Mouse (Mus musculus) neural tube, embryonic 15.5 days (tissue): ENCODE data around the gene Dffa. TPM values are rescaled to one million over a fixed set of nuclear protein-coding genes. Genes with fewer than 3 reads are reported as not detected.

ENCODE experiments used
- ATAC-seq: fragments of 200-750 bp; cut with Nextera tagmentation; 2 replicates; pipeline ENCODE4 v1.8.0; 2017; ENCODE audit warnings: mild to moderate bottlenecking, moderate TSS enrichment, moderate library complexity; ENCODE audit not compliant: low FRiP score
- H3K27ac ChIP-seq: fragments of 300-500 bp; sonication (generic); replicated peaks from 2 replicates; pipeline ENCODE4 v1.5.1; 2015; ENCODE audit warnings: mild to moderate bottlenecking, inconsistent platforms
- H3K27me3 ChIP-seq: fragments of 300-500 bp; sonication (generic); replicated peaks from 2 replicates; pipeline ENCODE4 v1.6.1; 2015; ENCODE audit warnings: inconsistent platforms
- H3K36me3 ChIP-seq: fragments of 300-500 bp; sonication (generic); 2 replicates; pipeline ENCODE4 v1.6.1; 2015; ENCODE audit warnings: inconsistent platforms
- H3K4me1 ChIP-seq: fragments of 300-500 bp; sonication (generic); 2 replicates; pipeline ENCODE4 v1.6.1; 2015; ENCODE audit warnings: inconsistent platforms
- H3K4me2 ChIP-seq: fragments of 300-500 bp; sonication (generic); 2 replicates; pipeline ENCODE4 v1.6.1; 2015; ENCODE audit warnings: inconsistent platforms, mild to moderate bottlenecking, moderate library complexity
- H3K4me3 ChIP-seq: fragments of 300-500 bp; sonication (generic); replicated peaks from 2 replicates; pipeline ENCODE4 v1.5.1; 2015; ENCODE audit warnings: mild to moderate bottlenecking, inconsistent platforms
- H3K9ac ChIP-seq: fragments of 300-500 bp; sonication (generic); replicated peaks from 2 replicates; pipeline ENCODE4 v1.6.1; 2015; ENCODE audit warnings: mild to moderate bottlenecking, inconsistent platforms
- H3K9me3 ChIP-seq: fragments of 300-500 bp; sonication (generic); replicated peaks from 2 replicates; pipeline ENCODE4 v1.6.1; 2016; ENCODE audit warnings: inconsistent platforms
- WGBS: fragments of 180-500 bp; shearing (Covaris S2); methylation state at CpG from one replicate; pipeline ENCODE4 v1.1.7; 2015; ENCODE audit warnings: mixed read lengths; 5-methylcytosine and 5-hydroxymethylcytosine counted together
- polyA plus RNA-seq: library from polyadenylated mRNA; unstranded; fragments of >200 nt; fragmentation: Nextera tagmentation; extraction: Ambion mirVana; gene quantifications from 2 replicates; pipeline ENCODE4 v1.2.1, GENCODE M21; 2015

Dffa gene
- polyA plus RNA-seq, 1 experiment from 2014 or later, result 28.1 TPM

DNA sequence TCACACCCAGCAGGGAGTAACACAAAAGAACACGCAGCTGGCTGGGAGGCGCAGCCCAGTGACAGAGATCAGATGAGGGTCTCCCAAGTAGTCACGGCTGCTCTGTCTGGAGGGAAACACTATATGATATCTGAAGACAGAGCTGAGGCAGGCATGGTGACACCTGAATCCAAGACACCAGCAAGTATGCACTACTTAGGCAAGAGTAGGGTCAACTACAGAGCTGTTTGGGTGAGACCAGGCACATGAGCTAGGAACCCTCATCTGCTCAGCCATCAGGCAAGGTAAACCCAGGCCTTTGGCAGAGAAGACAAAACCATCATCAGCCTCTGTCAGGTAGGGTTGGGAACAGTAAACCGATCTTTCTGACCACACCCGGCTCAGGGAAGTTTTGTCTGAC lies 29.4 kb downstream of the Dffa start:
- Histone ChIP-seq H3K4me3 (no peak overlapping the region), H3K4me2 (no peak overlapping the region), H3K36me3 (peaks cover 10% of the 10 kb centered on the region), H3K27ac (no peak overlapping the region), H3K4me1 (peaks cover 9% of the 10 kb centered on the region), H3K9ac (no peak overlapping the region), H3K9me3 (no peaks in the 10 kb centered on the region), H3K27me3 (no peaks in the 10 kb centered on the region)
- 68% methylated on average over 5 of the region's 5 CpGs for WGBS
- no peak for ATAC-seq

DNA sequence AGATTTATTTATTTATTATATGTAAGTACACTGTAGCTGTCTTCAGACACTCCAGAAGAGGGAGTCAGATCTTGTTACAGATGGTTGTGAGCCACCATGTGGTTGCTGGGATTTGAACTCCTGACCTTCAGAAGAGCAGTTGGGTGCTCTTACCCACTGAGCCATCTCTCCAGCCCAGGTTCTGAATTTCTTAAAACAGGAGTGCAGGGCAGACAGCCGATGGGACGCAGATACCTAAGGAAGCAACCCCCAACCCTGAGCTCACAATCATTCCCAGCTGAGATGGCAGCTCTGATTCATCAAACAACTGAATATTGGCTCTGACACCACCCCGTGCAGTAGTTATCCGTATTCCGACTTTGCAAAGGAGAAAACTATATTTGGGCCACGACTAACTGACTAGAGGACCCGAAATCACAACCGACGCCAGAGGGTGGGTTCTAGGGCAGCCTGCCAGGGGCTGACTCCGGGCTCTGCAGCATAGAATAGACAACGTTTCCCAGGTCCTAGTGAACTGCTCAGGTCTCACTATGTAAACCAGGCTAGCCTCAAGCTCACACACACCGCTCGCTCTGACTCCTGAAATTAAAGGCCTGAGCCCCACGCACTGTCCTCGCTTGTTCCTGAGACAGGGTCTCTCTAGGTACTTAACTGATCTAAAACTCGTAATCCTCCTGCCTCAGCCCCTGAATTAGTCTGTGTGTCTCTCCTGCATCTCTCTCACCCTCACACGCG lies 32.3 kb downstream of the Dffa start:
- H3K27me3 ChIP-seq, result no peaks in the 10 kb centered on the region
- peak overlapping the region; percentile 81; the same call in 1 of the 2 replicates for H3K27ac ChIP-seq
- 0 out of 2 replicates have a peak, but pooled peaks have one; percentile 2 for ATAC-seq
- peak overlapping the region; percentile 77 for H3K4me2 ChIP-seq
- peak overlapping the region; percentile 70 for H3K9ac ChIP-seq
- peaks cover 9% of the 10 kb centered on the region for H3K4me1 ChIP-seq
- 71% methylated on average over 18 of the region's 18 CpGs for WGBS
- H3K4me3 ChIP-seq, result peak overlapping the region; percentile 77
- peaks cover 5% of the 10 kb centered on the region; the same call in 1 of the 2 replicates for H3K36me3 ChIP-seq
- H3K9me3 ChIP-seq, result no peaks in the 10 kb centered on the region

DNA sequence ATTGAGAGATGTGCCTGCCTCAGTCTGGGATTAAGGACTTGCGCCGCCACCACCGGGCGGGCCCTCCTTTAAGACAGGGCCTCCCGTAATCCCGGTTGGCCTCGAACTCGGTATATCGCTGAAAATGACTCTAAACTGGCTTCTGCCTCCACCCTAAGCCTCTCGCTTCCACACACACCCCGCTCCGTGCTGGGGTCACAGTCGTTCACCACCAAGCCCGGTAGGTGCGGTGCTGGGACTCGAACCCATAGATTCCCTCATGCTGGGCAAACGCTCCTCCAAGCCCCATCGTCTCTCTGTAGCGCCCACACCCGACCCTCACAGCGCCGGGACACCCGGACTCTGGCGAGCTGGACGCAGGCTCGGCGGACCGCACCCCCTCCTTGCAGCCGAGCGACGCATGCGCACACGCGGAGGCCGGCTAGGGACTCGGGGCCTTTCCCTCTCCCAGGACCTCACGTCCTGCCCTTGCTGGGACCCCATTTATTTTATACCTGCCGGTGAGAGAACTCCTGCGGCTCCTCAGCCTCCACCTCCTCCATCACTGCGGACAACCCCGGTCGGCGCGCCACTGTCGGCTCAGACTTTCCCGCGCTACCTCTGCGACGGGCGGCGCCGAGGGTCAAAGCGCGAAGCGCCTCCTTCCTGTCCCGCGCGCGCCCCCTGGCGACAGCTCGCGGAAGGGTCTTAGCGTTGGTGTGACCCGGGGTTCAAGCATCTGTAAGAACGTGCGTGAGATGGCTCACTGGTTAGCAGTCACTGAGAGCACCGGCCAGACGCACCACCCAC lies 33.2 kb downstream of the Dffa start, which contains the start of gene Cenps:
Gene Cenps (minus strand): TSS at position 648 of the 789 bp plus-strand sequence.
- under 1% methylated on average over 68 of the region's 68 CpGs for WGBS
- no peaks in the 10 kb centered on the region for H3K27me3 ChIP-seq

DNA sequence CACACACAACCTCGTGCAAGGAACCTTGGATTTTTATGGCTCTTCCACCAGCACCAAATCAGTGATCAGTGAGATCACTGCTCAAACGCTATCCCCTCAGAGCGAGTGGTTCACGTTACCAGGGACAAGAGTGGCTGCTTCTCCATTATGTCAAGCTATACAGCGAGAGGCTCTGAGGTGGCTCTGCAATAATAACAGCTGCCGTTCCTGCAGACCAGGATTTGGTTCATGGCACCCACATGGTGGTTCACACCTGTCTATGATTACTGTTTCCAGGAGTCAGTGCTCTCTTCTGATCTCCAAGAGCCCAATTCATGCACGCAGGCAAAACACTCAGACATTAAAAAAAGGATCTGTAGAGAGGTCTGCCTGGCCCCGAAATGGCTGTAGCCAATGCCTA lies 34.6 kb downstream of the Dffa start:
- no peak for ATAC-seq
- Histone ChIP-seq H3K4me3 (no peak overlapping the region), H3K4me1 (peaks cover 9% of the 10 kb centered on the region), H3K9ac (no peak overlapping the region), H3K27me3 (no peaks in the 10 kb centered on the region), H3K4me2 (no peak overlapping the region), H3K36me3 (no peaks in the 10 kb centered on the region), H3K9me3 (no peaks in the 10 kb centered on the region), H3K27ac (no peak overlapping the region)
- 89% methylated on average over 8 of the region's 8 CpGs for WGBS

More for the DNA sequence above, 33.2 kb downstream of the Dffa start, which contains the start of gene Cenps:
- peak within 1 kb of the TSS; percentile 77 for H3K4me2 ChIP-seq
- H3K4me3 ChIP-seq, result peak within 1 kb of the TSS; percentile 77
- peaks cover 9% of the 10 kb centered on the region for H3K4me1 ChIP-seq
- H3K27ac ChIP-seq, result peak within 1 kb of the TSS; percentile 81
- ATAC-seq, result peak; percentile 91
- peak within 1 kb of the TSS; percentile 70 for H3K9ac ChIP-seq
- no peaks in the 10 kb centered on the region for H3K9me3 ChIP-seq
- H3K36me3 ChIP-seq, result no peaks in the 10 kb centered on the region

DNA sequence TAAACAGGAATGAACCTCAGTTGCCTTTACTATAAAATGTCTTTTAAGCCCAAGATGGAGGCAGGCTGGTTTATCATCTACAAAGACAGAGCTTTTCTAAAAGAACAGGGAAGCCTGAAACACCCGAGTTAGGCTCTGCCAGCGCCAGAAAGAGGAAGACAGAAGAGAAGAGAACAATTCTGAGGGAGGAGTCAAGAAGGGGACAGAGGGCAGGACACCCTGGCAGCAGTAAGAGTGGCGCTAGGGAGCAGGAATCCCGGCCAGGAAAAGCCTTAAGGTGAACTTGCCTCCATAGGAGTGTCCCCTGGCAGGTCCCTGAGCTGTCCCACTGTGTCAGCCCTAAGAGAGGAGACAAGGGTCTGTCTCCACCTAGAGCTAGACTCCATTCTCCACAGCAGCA lies 39.6 kb downstream of the Dffa start:
- H3K4me3 ChIP-seq, result no peak overlapping the region
- no peaks in the 10 kb centered on the region for H3K36me3 ChIP-seq
- no peaks in the 10 kb centered on the region for H3K9me3 ChIP-seq
- 0 out of 2 replicates have a peak, but pooled peaks cover 3% of the 10 kb centered on the region for H3K4me1 ChIP-seq
- no peak overlapping the region for H3K4me2 ChIP-seq
- H3K9ac ChIP-seq, result no peak overlapping the region
- no peak overlapping the region for H3K27ac ChIP-seq
- WGBS, result 43% methylated on average over 4 of the region's 4 CpGs
- no peaks in the 10 kb centered on the region for H3K27me3 ChIP-seq
- no peak for ATAC-seq

DNA sequence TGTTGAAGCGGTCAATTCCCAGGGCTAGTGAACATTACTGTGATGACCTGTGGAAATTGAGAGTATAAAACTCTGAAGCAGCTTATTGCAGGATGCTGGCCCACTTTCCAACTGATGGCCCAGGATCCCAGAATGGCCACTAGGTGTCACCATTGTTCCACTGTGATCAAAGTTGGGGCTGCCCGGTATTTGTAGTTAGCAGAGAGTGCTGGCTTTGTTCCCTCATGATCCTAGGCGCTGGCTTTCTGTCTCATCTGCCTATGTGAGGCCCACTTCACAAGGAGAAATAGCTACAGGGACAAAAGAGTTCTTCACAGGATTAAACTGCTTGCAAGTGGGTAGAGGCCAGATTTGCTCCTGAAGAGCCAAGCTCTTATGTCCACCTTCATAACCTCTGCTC lies 40.5 kb downstream of the Dffa start:
- Histone ChIP-seq H3K4me2 (no peak overlapping the region), H3K4me1 (0 out of 2 replicates have a peak, but pooled peaks cover 3% of the 10 kb centered on the region), H3K27me3 (no peaks in the 10 kb centered on the region), H3K36me3 (peaks cover 5% of the 10 kb centered on the region), H3K4me3 (no peak overlapping the region), H3K9me3 (no peaks in the 10 kb centered on the region), H3K9ac (no peak overlapping the region), H3K27ac (0 out of 2 replicates have a peak overlapping the region, but pooled peaks have one; percentile 37)
- WGBS, result 4% methylated on average over 3 of the region's 3 CpGs
- ATAC-seq, result peak; percentile 87

DNA sequence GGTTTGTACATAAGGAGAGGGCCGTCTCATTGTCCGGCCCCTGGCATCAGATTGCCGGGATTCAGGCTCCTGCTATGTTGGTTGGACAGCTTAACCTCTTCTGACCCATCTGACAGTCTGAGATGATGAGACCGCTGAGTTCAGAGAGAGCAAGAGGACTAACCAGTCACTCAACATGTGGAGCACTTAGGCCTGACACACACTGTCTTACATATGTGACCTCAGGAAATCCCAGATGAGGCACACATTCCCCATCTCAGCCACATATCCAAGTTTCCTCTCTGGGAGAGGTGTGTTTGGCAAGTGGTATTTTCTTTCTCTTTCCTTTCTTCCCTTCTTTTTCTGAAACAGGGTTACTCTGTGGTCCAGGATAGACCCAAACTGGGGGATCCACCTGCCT lies 41.2 kb downstream of the Dffa start:
- Histone ChIP-seq H3K36me3 (peaks cover 12% of the 10 kb centered on the region), H3K9ac (no peak overlapping the region), H3K27me3 (no peaks in the 10 kb centered on the region), H3K27ac (no peak overlapping the region), H3K4me1 (0 out of 2 replicates have a peak, but pooled peaks cover 3% of the 10 kb centered on the region), H3K4me2 (no peak overlapping the region), H3K9me3 (no peaks in the 10 kb centered on the region), H3K4me3 (no peak overlapping the region)
- no peak for ATAC-seq
- 91% methylated on average over 4 of the region's 4 CpGs for WGBS

DNA sequence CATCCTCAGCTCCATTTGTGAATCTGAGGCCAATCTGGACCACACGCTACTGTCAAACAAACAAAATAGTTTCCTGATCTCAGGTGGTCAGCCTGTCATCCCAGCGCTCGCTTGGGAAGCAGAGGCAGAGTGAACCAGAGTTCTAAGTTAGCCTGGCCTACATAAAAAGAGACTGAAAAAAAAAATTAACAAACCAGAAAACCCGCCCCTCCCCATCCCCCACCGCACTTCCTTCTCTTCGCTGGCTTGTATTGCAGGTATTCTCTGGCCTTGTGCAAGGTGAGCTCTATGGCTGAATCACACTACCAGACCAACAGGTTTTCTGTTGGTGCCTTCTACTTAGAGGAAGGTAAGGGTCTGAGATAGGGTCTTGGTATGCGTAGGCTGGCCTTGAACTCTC lies 43.6 kb downstream of the Dffa start:
- Histone ChIP-seq H3K9ac (no peak overlapping the region), H3K27ac (no peak overlapping the region), H3K4me1 (0 out of 2 replicates have a peak, but pooled peaks cover 3% of the 10 kb centered on the region), H3K4me3 (no peak overlapping the region), H3K27me3 (no peaks in the 10 kb centered on the region), H3K4me2 (no peak overlapping the region), H3K36me3 (peaks cover 35% of the 10 kb centered on the region), H3K9me3 (no peaks in the 10 kb centered on the region)
- WGBS, result 93% methylated on average over 7 of the region's 7 CpGs
- ATAC-seq, result no peak

DNA sequence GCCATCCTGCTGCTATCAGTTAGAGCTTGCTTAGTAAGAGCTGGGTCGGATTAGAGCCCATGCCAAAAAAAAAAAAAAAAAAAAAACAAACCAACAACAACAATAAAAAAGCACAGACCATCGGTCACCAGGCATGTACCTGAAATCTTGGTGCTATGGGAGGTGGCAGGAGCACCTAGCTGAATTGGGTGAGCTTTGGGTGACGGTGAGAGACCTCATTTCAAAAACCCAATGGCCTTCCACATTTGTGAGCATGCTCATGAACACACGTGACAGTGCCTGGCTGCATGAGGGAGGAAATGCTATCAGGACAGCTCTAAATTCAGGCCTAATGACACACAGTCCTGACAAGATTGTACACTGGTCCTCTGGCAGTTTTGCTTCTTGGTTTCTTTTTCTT lies 44.1 kb downstream of the Dffa start:
- peaks cover 40% of the 10 kb centered on the region for H3K36me3 ChIP-seq
- 82% methylated on average over 4 of the region's 4 CpGs for whole genome bisulfite sequencing

DNA sequence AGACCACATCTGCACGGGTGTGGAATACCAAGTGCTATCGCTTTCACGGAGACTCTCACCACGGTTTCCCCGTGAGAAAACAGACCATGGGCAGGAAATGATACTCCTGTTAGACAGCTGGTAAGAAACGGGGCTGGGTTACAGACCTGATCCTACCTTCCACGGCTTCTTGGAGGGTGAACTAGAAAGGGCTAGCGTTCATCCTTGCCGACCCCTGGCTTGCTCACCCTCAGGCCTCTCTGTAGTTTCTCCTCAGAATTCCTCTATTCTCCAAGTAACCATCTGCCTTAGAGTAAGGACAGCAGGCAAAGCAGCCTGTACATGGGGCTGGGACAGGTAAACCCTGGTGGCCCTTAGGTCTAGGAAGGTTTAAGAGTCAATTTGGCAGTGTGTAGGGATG lies 45.2 kb downstream of the Dffa start:
- Histone ChIP-seq H3K27me3 (no peaks in the 10 kb centered on the region), H3K36me3 (peaks cover 52% of the 10 kb centered on the region), H3K9ac (no peak overlapping the region), H3K9me3 (no peaks in the 10 kb centered on the region), H3K4me3 (no peak overlapping the region), H3K27ac (peak overlapping the region; percentile 37), H3K4me2 (no peak overlapping the region), H3K4me1 (0 out of 2 replicates have a peak, but pooled peaks cover 3% of the 10 kb centered on the region)
- no peak for ATAC-seq
- 84% methylated on average over 9 of the region's 9 CpGs for WGBS

More for the DNA sequence above, 44.1 kb downstream of the Dffa start:
- no peak overlapping the region for H3K4me3 ChIP-seq
- H3K9me3 ChIP-seq, result no peaks in the 10 kb centered on the region
- 0 out of 2 replicates have a peak, but pooled peaks cover 3% of the 10 kb centered on the region for H3K4me1 ChIP-seq
- H3K27ac ChIP-seq, result no peak overlapping the region
- H3K4me2 ChIP-seq, result no peak overlapping the region
- H3K27me3 ChIP-seq, result no peaks in the 10 kb centered on the region
- no peak overlapping the region for H3K9ac ChIP-seq
- no peak for ATAC-seq

DNA sequence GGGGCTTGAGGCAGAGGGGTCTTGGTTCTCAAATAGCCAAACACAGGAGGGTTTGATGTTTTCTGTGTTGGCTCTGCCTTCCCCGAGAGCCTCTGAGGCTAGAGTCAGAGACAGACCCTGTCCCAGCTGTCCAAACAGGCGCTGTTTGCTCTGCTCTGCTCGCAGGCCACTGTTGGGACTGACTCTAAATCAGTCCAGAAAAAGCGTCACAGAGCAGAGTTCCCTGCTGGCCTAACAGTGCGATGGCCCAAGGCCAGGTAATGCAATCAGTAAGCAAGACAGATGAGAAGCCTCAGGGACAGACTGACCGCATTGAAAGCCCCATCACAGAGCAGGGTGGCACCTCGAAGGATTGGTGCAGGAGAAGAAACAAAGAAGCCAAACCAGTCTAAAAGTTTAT lies 45.7 kb downstream of the Dffa start:
- 70% methylated on average over 7 of the region's 7 CpGs for WGBS
- peaks cover 56% of the 10 kb centered on the region for H3K36me3 ChIP-seq

More for the DNA sequence above, 45.7 kb downstream of the Dffa start:
- no peak overlapping the region for H3K4me3 ChIP-seq
- H3K9me3 ChIP-seq, result no peaks in the 10 kb centered on the region
- H3K27ac ChIP-seq, result peak overlapping the region; percentile 37
- H3K4me2 ChIP-seq, result no peak overlapping the region
- no peak for ATAC-seq
- no peaks in the 10 kb centered on the region for H3K27me3 ChIP-seq
- H3K4me1 ChIP-seq, result 0 out of 2 replicates have a peak, but pooled peaks cover 1% of the 10 kb centered on the region
- H3K9ac ChIP-seq, result no peak overlapping the region
